Mouse (Mus musculus) embryo, embryonic 10.5 days (tissue): Measurements from ENCODE around the gene Smpd1.

Experiments used
- DNase-seq: peaks from one replicate; pipeline ENCODE4 v3.0.0-alpha.2; 2015; ENCODE audit warnings: low spot score

Gene Smpd1

GRCm38 (mm10) chr7:105562317-105562716 lies 8.2 kb downstream of the Smpd1 start:
- DNase-seq = no peak

- no peak for DNase-seq
Observed at GRCm38 (mm10) chr7:105563367-105563766, 9.2 kb downstream of the Smpd1 start.

GRCm38 (mm10) chr7:105565071-105565836 lies 11.1 kb downstream of the Smpd1 start:
- DNase-seq = no peak

- DNase-seq = peak; percentile 12
Observed at GRCm38 (mm10) chr7:105568583-105568982, 14.4 kb downstream of the Smpd1 start.

- DNase-seq = peak; percentile 71
Observed at GRCm38 (mm10) chr7:105568988-105569471, 14.9 kb downstream of the Smpd1 start.

- peak; percentile 27 for DNase-seq
Observed at GRCm38 (mm10) chr7:105569512-105570496, 15.6 kb downstream of the Smpd1 start.

GRCm38 (mm10) chr7:105570756-105571155 lies 16.6 kb downstream of the Smpd1 start:
- DNase-seq = no peak

GRCm38 (mm10) chr7:105572949-105573348 lies 18.8 kb downstream of the Smpd1 start:
- no peak for DNase-seq

GRCm38 (mm10) chr7:105574537-105574936 lies 20.4 kb downstream of the Smpd1 start:
- no peak for DNase-seq

- DNase-seq = no peak
Observed at GRCm38 (mm10) chr7:105576166-105576748, 22.1 kb downstream of the Smpd1 start.

- DNase-seq = no peak
Observed at GRCm38 (mm10) chr7:105577377-105577871, 23.3 kb downstream of the Smpd1 start.

- no peak for DNase-seq
Observed at GRCm38 (mm10) chr7:105578481-105578880, 24.3 kb downstream of the Smpd1 start.

- DNase-seq = peak; percentile 71
Observed at GRCm38 (mm10) chr7:105580627-105581089, 26.5 kb downstream of the Smpd1 start.

- DNase-seq = peak; percentile 83
Observed at GRCm38 (mm10) chr7:105581094-105581703, 27.0 kb downstream of the Smpd1 start, which contains the start of gene Apbb1. TSS of gene Apbb1 (minus strand) at chr7:105581653.

- no peak for DNase-seq
Observed at GRCm38 (mm10) chr7:105581959-105582358, 27.8 kb downstream of the Smpd1 start.

GRCm38 (mm10) chr7:105588325-105588912 lies 34.3 kb downstream of the Smpd1 start:
- DNase-seq = no peak

GRCm38 (mm10) chr7:105590097-105590496 lies 35.9 kb downstream of the Smpd1 start:
- DNase-seq = no peak

- DNase-seq = peak; percentile 80
Observed at GRCm38 (mm10) chr7:105602860-105603623, 48.9 kb downstream of the Smpd1 start.
